Mouse (Mus musculus): ENCODE measurements around the gene Dhrs1.

DNA sequence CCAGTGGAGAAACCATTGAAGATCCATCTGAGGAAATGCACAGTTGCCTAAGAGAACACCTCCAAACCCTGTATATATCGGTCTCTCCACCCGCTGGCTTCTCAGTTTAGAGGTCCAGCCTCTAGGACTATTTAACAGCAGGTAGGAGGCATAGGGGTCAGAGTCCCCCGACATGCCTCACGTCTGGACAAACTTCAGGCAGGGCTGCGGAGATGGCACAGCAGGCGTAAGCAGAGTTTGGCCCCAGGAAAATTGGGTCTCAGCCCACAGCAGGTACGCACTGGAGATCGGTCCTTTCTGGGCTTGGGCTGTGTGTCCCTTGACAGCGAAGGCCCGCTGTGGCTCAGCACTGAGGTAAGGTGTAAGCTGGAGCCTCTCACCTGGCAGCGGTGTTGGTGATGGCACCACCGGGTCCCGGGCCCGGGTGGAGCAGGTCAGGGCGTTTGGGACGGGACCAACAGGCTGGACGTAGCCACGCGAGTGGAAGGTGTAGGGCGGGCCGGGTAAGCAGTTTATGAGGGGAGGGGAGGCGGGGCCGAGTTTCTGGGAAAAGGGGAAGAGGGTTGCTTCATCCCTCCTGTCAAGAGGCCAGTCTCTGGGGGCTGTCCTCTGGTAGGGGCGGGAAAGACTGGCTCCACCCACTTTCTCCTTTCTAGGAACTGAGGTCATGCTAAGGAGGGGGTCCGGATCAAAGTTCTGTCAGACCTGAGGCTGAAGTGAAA, 32.3 kb downstream of the Dhrs1 start:
- TF ChIP-seq CTCF (IDR thresholded peaks at IDR 0.05; ENCODE audit: control insufficient read depth, insufficient read depth, insufficient replicate concordance, low read depth, low read length) (no peak), POLR2A (IDR thresholded peaks at IDR 0.05; ENCODE audit: control insufficient read depth, low read depth, low read length) (no peak)
